Mouse (Mus musculus) heart, postnatal 36 days (tissue): ENCODE measurements around the gene Plk4. TPM values are rescaled to one million over a fixed set of nuclear protein-coding genes. Genes with fewer than 3 reads are reported as not detected.
"Not testable (repeated sequence)": the region's sequence is repeated elsewhere in the genome, so short reads cannot be mapped to it uniquely, and the experiment has no call there.

ENCODE experiments used
- DNase-seq, 2 experiments: peaks; one replicate each; pipeline ENCODE4 v3.0.0; 2021 to 2022
- intact Hi-C: fragments of 180-260 bp; cut with DNase I; formaldehyde crosslinking; loops from one replicate; pipeline ENCODE4 v1.15.1; 2025
- total RNA-seq, 2 experiments: library from RNA; stranded (reverse); gene quantifications; 2 replicates each; pipeline ENCODE4 v1.2.3; 2021

The Plk4 gene
- 1 to 10 TPM; 1.6 to 3.2 TPM for total RNA-seq

DNA sequence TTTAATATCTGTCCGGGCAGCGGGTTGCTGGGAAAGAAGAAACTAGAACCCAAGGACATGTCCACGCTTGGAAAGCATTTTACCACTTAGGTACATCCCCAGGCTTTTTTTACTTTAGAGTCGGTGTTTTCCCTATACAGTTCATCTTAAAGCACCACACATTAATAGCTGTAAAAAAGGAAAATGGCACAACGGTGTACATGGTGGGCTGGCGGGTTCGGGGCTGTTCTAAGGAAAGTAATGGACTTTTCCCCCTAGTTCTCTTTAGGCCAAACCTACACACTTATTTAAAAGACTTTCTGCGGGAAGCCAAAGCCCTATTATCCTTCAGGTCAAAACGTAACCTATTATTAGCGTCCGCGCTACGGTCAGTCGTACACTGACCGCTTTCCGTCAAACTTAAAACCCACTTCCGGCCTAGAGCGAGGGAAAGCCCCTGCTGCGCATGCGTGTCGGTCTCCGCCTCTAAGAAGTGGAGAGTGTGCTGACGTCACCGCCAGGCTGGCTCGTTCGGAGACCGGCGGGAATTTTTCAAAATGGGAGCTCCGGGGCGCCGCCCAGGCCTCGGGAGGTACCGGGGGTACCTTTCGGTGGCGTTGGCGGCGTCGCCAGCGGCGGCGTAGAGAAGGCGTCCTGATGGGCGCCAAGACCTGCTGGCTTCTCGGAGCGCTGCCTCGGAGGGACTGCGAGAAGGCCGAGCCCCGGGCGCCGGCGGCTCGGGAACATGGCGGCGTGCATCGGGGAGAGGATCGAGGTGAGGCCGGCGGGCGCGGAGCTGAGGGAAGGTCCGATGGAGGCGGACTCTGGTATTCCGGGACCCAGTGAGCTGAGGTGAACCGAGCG lies at the start of gene Plk4:
Gene Plk4, plus strand, starts transcription at position 490 of the 843 bp plus-strand sequence.
- peak; percentile 94 to 96 for DNase-seq
- intact Hi-C loops, result loop anchor here (5.0 kb wide), 1 partner anchor 48 kb away; the partner anchor contains the start of genes Abhd18 and Mfsd8

DNA sequence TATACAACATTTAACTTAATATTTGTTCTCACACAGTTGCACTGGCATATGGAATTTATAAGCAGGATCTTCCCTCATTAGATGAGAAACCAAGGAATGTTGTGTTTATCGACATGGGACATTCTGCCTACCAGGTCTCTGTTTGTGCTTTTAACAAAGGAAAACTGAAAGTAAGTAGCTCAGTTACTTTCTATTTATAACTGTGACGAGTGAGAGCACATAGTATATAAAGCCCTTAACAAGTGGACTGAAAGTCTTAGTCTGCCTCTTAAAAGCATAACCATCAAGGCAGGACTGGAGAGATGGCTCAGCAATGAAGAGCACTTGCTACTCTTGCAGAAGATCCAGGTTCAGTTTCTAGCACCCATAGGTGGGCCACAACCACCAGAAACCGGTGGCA lies 39.1 kb upstream of the Plk4 start:
- intact Hi-C loops, result no loop called here
- no peak for DNase-seq

DNA sequence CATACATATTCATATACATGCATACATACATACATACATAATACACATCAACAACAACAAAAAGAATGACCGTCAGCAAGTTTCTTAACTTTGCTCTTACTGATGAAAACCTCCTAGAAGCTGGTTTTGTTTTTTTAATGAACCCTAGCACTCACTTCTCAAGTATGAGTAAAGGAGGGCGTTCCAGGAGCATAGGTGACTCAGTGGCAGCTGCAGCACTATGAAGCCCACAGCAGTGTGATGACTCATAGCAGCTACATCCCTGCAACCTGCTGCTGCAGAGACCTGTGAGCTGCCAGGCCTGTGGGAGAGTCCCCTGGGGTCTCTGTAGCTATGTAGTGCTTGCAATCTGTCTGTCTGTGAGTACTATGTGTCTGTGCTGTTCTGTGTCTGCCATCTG lies 38.5 kb upstream of the Plk4 start:
- intact Hi-C loops, result no loop called here
- no peak for DNase-seq

DNA sequence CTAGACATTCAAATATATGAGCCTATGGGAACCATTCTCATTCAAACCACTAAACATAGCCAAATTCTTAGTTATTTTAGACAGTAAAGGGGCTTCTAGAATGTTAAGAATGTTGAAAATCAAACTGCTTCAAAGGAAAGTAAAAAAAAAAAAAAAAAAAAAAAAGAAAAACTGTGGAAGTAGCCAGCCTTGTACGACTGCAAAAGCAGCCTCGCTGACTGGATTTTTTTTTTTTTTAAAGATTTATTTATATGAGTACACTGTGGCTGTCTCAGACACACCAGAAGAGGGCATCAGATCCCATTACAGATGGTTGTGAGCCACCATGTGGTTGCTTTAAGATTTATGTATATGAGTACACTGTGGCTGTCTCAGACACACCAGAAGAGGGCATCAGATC lies 6.0 kb upstream of the Plk4 start:
- intact Hi-C loops, result no loop called here
- DNase-seq, result no peak

DNA sequence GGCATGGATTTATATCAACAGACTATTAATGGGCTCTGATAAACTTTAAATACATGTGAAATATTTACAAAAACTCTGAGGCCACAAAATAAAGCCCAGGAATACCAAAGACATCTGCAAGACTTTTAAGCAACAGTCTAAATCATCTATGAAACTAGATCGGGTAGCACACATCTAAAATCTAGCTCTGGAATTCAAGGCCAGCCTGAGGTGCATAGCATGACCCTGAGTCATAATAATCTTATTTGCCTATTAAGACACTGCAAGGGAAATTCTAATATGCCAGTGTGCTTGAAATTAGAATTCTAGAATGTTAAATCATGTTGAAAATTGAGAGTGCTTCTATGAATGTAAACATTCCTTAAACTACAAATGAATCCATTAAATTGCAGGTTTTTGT lies 1.8 kb upstream of the Plk4 start:
- no peak for DNase-seq
- intact Hi-C loops, result no loop called here

DNA sequence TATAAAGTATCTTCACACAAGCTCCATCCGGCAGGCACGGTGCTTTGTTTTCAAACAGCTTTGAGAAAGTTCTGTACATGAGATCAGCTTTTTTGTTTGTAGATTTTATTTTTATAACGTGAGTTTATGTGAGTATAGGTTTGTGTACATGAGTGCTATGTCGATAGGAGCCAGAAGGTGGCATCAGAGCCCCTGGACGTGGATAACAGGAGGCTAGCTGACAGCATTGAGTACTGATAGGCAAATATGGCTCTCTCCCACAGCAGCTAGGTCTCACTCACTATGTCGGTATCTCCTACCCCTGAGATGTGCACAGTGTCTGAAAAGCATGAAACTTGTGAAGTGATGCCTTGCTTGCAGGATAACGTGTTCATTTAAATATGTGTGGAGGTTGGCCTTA lies 1.3 kb upstream of the Plk4 start:
- intact Hi-C loops, result no loop called here
- peak; percentile 14 to 38 for DNase-seq

DNA sequence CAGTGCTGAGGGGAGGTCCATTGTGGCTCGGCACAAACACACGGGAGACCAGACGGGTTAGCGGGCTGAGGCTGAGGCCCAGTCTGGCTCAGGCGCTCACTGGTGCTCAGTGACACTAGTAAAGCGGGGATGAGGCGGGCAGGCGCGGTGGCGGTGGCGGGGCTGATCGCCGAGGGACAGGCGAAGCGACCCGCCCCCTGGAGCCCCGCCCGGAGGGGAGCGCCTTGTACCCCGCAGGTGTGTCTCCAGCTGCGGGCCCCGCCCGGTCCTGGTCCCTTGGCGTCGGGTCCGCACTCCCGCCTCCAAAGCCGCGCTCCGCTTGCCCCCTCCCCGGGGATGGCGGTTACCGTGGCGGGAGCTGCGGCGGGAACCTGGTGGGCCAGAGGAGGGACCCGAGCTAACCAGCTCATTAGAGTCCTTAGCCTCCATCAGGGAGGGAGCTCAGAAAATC lies 579 bp downstream of the Plk4 start:
- intact Hi-C loops, result loop anchor here (5.0 kb wide), 1 partner anchor 47 kb away; the partner anchor contains the start of genes Abhd18 and Mfsd8
- DNase-seq, result no peak

DNA sequence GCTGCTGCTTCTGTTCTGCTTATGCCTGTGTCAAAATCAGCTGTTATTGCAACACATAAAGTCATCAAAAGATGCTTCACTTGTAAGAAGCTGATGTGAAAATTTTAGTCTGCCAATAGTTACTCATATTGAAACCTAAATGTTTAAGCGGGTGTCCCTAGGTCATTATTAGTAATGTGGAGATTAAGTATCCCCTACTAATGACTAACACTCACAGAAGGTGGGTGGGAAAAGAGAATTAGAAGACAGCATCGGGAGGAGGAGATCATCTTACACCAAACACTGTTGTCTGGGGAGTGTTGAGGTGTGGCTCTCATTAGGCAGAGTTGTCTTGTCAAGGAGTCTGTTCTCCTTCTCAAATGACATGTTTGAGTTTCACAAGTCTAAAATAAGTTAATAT lies 7.1 kb downstream of the Plk4 start:
- intact Hi-C loops, result no loop called here

DNA sequence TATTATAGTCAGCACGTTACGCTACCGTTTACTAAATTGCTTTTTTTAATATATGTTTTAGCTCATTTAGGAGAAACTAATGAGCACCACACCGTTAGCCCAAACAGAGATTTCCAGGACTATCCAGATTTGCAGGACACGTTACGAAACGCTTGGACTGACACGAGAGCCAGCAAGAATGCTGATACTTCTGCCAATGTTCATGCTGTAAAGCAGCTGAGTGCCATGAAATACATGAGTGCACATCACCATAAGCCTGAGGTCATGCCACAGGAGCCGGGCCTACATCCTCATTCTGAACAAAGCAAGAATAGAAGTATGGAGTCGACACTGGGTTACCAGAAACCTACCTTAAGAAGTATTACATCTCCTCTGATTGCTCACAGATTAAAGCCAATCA lies 8.9 kb downstream of the Plk4 start:
- DNase-seq, result no peak
- intact Hi-C loops, result no loop called here

More for the DNA sequence above, 7.1 kb downstream of the Plk4 start:
- DNase-seq, result no peak

DNA sequence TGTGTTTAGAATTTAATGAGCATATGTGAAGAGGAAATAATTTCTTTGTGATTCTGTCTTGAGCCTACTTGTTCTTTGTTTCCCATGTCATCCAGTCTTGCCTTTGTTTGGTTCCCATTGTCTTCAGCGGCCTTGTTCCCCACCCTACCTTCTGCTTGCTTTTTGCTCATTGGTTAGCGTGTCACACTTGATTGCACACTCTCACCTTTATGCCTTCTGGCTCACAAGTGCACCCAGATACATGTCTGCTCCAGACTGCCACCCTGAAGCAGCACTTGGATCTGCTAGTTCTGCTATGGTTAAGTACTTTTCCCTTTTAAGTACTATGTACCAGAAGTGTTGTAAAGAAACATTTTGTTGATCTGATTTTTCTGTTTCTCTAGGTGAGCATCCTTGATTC lies 10.1 kb downstream of the Plk4 start:
- intact Hi-C loops, result no loop called here

DNA sequence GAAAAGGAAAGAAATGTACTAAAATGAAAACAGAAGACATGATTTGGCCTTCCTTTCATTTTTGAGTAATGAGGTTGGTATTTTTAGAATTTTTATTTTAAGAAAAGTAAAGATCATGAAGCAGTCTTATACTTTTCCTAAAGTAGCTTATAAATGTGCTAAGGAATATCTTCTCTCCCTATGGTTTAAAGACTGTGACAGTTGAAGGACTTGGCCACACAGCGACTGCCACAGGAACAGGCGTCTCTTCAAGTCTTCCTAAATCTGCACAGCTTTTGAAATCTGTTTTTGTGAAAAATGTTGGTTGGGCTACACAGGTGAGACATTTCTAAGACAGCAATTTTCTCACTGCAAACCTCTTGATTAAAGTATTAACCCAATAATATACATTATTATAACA lies 13.5 kb downstream of the Plk4 start:
- no peak for DNase-seq

More for the DNA sequence above, 10.1 kb downstream of the Plk4 start:
- no peak for DNase-seq

DNA sequence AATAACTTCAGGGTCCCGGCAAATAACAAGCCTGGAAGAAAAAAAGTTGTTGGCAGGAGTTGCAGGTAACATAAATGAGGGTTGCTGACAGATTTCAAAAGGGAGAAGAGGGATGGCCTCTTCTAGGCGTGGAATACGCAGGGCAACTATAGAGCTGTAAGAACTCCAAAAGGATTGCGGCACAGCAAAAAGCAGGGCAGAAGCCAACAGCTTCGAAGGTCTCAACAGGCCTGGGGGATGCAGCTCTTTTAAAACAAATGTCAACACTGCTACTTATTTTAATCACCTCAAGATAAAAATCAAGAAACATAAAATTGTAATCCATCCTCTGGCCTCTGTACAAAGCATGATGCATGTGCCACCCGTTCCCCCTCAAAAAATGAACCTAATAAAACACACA lies 45.7 kb downstream of the Plk4 start:
- intact Hi-C loops, result loop anchor here (5.0 kb wide), 1 partner anchor 43 kb away; the partner anchor contains the start of gene Plk4
- DNase-seq, result peak in 1 of 2 experiments; percentile 2

More for the DNA sequence above, 13.5 kb downstream of the Plk4 start:
- intact Hi-C loops, result no loop called here

DNA sequence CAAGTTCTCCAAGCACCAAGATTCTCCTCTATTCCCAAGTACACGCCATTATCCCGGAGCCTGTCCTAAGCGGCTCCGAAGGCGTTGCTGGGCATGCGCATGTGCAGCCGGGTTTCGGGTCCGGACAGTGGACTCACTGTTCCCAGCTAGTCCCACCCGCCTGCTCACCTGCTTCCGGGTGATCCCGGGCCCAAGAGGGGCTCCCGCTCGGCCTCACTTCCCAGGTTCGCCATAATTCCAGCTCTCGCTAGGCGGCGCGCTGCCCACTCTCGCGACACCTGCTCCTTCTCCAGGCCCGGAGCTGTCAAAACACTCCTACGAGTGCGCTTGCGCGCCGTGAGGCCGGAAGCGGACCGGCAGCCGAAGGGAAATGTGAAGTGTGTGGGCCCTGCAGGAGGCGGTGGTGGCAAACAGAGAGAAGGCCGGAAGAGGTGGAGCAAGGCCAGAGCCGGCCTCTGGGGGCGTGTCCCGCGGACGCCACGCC lies 46.7 kb downstream of the Plk4 start, which contains the start of gene Mfsd8:
Gene Mfsd8, minus strand, starts transcription at position 414 of the 484 bp plus-strand sequence.
- peak; percentile 91 to 94 for DNase-seq
- intact Hi-C loops, result loop anchor here (5.0 kb wide), 1 partner anchor 44 kb away; the partner anchor contains the start of gene Plk4

DNA sequence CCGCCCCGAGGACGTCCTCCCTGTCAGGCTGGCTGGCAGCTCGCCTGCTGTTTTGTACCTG lies 47.0 kb downstream of the Plk4 start, which contains the start of gene Abhd18:
Gene Abhd18, plus strand, starts transcription at position 14 of the 61 bp plus-strand sequence.
- DNase-seq, result not testable (repeated sequence)
- intact Hi-C loops, result loop anchor here (5.0 kb wide), 1 partner anchor 44 kb away; the partner anchor contains the start of gene Plk4

DNA sequence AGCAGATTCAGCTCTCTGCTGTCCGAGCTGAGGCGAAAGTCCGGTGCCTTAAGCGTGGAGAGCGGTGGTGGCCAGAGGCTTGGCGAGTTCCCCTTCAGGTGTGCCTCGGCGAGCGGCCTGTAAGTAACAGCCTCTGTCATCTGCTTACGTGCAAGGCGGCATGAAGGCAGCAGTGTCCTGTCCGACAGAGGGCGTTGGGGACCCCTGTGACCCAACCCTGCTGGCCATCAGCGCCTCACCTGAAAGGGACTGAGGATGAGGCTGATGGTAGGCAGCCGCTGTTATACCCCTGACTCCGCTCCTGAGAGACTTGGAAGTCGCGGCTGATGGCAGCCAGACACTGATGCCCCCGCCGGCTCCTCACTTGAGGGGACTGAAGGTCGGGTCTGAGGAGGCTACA lies 47.2 kb downstream of the Plk4 start:
- intact Hi-C loops, result loop anchor here (5.0 kb wide), 1 partner anchor 45 kb away; the partner anchor contains the start of gene Plk4
- DNase-seq, result peak; percentile 48 to 64

DNA sequence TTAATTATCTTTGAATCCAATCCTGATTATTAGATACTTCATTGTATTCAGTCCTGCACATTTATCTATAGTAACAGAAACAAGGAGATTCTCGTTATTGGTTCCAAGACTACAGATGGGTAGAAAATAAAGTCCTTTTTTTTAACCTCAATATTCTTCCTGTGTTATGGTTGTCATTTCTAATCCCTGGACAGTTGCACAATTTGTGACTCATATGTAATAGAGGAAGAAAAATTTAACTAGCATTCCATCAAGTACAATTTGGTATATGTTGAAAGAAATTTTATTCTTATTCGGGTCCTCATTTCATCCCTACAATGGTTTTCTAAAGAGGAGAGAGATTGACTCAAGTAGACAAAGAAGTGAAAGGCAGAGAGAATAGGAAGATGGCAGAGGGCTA lies 48.1 kb downstream of the Plk4 start:
- intact Hi-C loops, result loop anchor here (1.0 to 5.0 kb wide), 2 partner anchors 46 to 99 kb away; partner anchors contain the start of gene Plk4
- DNase-seq, result not testable (repeated sequence)

DNA sequence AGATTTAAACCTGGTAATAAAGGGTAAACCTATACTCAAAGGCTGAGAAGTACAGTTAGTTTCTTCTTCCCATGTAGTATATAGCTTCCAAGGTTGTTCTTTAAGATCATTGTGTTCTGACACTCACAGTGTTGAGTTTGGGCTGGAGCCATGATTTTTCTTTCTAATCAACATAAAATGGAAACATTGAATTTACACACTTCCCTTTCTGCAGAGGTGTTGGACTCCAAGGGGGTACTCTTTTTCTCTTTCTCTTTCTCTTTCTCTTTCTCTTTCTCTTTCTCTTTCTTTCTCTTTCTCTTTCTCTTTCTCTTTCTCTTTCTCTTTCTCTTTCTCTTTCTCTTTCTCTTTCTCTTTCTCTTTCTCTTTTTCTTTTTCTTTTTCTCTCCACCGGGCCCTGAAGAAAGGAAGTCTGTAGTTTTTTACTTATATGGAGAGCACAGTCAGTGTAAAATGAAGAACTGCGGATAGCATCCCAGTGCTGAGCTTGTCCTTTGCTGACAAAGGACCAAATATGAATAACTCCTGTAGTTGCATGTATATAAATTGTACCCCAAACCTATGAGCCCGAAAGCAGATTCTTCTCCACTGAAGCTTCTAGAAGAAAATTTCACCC lies 53.4 kb downstream of the Plk4 start:
- intact Hi-C loops, DNase-seq: not testable (repeated sequence)

Other genes with a start within 250 kb of the Plk4 start
- gene Slc25a31, start 91.2 kb upstream of the Plk4 start, total RNA-seq, result not detected
- 10 to 100 TPM; 49.8 to 59.0 TPM for gene Hspa4l, start 55.5 kb upstream of the Plk4 start, total RNA-seq
- gene Mfsd8, start 46.9 kb downstream of the Plk4 start, total RNA-seq, result 10 to 100 TPM; 18.4 to 19.5 TPM
- gene Abhd18, start 47.0 kb downstream of the Plk4 start, total RNA-seq, result 10 to 100 TPM; 93.5 to 99.1 TPM
- not detected for gene 1700034I23Rik, start 102.5 kb downstream of the Plk4 start, total RNA-seq
- gene Larp1b, start 149.8 kb downstream of the Plk4 start, total RNA-seq, result 10 to 100 TPM; 67.6 to 68.4 TPM